Mouse (Mus musculus) forelimb bud, embryonic 11.5 days (tissue): ENCODE data around the gene Tmem95.

Source experiments
- DNase-seq: peaks from one replicate; pipeline ENCODE4 v3.0.0-alpha.2; 2012; ENCODE audit warnings: low read depth, low spot score

Gene Tmem95

DNA sequence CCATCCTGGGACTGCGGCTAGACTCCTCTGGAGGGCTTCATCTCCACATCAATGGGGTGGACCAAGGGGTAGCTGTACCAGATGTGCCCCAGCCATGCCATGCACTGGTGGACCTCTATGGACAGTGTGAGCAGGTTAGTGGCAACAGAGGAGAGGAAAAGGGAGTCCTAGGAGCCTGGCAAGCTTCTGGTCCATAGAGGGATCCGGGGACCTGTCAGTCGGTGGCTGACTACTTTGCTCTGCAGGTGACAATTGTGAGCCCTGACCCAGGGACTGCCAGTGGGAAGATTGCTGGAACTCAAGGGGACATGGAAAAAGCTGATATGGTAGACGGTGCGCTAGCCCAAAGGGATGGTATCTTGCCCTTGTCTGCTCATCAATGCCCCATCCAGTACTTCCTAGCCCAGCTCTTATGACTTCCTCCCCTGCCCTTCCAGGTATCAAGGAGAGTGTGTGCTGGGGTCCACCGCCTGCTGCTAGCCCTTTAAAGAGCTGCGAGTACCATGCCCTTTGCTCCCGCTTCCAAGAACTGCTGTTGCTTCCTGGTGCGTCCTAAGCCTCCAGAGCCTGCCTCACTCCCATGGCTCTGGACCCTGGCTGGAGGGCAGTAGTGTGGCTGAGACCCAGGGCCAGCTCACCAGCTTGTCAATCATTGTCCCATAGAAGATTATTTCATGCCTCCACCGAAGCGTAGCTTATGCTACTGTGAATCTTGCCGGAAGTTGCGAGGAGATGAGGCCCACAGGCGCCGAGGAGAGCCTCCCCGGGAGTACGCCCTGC is 33.2 kb upstream of the Tmem95 start:
- DNase-seq: no peak

DNA sequence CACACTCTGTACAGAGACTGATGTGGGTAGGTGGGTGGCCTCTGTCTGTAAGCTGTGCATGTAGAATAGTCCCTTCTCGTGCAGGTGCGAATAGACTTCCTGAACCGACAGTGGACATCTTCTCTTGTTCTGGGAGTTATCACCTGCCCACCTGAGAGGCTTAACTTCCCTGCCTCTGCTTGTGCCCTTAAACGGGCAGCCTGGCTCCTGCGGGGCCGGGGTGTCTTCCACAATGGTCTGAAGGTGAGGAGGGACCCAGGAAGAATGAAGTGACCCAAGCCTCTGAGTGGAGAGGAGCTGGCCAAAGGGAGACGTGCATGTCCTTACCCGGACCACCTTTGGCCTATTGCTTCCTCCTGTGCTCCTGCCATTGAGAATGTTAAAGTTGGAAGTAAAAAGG is 32.4 kb upstream of the Tmem95 start:
- DNase-seq: no peak

- DNase-seq: no peak
These were observed 31.4 kb upstream of the Tmem95 start for GRCm38 (mm10) chr11:69909174-69909573.

DNA sequence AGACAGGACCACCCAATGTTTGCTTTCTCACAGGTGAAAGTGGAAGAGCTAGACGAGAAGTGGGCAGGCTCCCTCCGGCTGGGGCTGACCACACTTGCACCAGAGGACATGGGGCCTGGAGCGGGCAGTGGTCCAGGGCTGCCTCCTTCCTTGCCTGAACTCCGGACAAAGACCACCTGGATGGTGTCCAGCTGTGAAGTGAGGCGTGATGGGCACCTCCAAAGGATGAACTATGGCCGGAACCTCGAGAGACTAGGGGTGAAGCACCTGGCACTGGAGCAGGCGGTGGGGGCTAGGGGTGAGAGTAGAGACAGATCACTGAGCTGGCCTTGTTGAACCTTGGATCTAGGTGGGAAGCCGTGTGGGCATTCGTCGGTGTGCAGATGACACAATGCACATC is 30.8 kb upstream of the Tmem95 start:
- no peak for DNase-seq

GRCm38 (mm10) chr11:69904311-69904710 is 26.5 kb upstream of the Tmem95 start:
- DNase-seq: no peak

DNA sequence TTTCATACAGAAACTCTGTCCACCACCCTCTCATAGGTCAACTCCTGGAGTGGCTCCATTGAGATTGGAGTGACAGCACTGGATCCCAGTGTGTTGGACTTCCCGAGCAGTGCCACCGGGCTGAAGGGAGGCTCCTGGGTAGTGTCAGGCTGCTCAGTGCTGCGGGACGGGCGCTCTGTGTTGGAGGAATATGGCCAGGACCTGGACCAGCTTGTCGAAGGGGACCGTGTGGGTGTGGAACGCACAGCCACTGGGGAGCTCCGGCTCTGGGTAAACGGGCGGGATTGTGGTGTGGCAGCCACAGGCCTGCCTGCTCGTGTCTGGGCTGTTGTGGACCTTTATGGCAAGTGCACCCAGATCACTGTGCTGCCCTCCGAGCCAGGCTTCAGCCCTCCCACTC is 25.2 kb upstream of the Tmem95 start:
- DNase-seq: no peak

DNA sequence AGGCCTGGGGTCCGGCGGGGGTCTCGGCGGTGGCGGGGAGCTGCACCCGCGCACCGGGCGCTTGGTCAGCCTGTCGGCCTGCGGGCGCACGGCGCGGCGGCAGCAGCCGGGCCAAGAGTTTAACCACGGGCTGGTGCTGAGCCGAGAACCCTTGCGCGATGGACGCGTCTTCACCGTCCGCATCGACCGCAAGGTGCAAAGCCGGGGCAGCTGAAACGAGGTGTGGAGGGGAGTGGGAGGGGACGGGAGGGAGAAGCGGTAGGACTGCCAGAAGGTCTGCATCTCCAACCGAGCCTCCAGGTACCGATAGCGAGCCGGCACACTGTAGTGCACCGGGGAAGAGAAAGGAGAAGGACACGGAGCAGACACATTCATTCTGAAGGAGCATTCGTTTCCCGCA is 24.2 kb upstream of the Tmem95 start:
- DNase-seq: no peak

GRCm38 (mm10) chr11:69901406-69901846 is 23.6 kb upstream of the Tmem95 start:
- peak; percentile 99 for DNase-seq

- DNase-seq: peak; percentile 97
These were observed 22.9 kb upstream of the Tmem95 start, which contains the start of the genes 2810408A11Rik and Neurl4 for GRCm38 (mm10) chr11:69900471-69901405. Gene 2810408A11Rik (minus strand): TSS chr11:69900987. Gene Neurl4 (plus strand): TSS chr11:69901072.

DNA sequence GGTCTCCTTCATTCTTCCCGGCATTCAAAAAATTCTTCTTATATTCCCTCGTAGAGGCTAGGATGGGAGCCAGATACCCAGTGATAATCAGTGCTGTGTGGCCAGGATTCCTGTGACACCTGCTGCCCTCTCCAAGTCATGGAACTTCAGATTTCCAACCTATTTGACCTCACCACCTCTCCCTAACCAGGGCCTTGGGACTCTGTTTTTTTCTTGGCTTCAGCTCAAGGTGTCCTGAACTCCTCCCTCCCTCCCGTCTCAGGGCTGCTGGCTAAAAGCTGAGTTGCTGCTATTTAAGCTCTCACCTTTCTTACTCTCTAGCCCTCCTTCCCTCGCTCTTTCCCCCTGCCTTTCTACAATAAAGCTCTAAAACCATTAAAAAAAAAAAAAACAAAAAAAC is 22.1 kb upstream of the Tmem95 start:
- no peak for DNase-seq

DNA sequence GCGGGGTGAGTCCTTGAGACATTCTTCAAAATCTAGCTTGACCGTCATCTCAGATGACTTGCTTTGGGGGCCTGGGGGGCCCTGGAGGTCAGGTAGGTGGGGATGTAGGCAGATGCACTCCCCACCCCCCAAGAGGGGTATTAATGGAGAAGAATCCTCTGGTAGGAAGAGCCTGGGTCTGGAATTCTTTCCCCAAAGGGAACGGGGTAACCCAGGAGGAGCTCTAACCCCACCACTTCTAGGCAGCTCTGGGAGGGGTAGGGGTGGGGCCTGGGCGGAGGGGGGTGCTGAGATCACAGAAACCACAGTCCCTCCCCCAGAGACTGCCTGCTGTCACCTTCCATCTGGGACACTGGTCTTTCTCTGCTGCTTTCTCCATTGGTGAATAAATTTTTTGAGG is 17.5 kb upstream of the Tmem95 start, which contains the start of gene Acap1:
Acap1 (minus strand) TSS at position 249 of the 400 bp plus-strand sequence.
- DNase-seq: no peak

GRCm38 (mm10) chr11:69894671-69895070 is 16.9 kb upstream of the Tmem95 start:
- no peak for DNase-seq

DNA sequence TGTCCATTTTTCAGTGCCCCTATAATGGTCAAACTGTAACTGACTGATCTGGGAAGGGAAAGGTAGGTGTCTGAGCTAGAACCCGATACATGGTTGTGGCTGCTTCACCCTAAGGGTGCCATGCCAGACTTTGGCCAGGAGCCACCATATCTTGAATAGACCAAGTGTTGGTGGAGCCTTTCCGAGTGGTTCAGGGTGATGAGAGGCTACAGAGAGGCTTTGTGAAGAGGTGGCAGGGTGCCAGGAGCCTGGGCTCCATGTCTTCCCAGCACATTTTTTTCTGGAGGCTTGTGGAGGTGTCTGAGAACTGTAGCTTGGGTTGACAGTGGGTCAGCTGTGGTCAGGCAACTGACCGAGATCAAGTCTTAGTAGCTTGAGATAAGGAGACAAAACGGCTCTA is 13.7 kb upstream of the Tmem95 start:
- DNase-seq: no peak

GRCm38 (mm10) chr11:69886907-69887635 is 9.3 kb upstream of the Tmem95 start:
- DNase-seq: no peak

GRCm38 (mm10) chr11:69884663-69885062 is 6.8 kb upstream of the Tmem95 start:
- DNase-seq: no peak

GRCm38 (mm10) chr11:69884240-69884639 is 6.4 kb upstream of the Tmem95 start:
- no peak for DNase-seq

DNA sequence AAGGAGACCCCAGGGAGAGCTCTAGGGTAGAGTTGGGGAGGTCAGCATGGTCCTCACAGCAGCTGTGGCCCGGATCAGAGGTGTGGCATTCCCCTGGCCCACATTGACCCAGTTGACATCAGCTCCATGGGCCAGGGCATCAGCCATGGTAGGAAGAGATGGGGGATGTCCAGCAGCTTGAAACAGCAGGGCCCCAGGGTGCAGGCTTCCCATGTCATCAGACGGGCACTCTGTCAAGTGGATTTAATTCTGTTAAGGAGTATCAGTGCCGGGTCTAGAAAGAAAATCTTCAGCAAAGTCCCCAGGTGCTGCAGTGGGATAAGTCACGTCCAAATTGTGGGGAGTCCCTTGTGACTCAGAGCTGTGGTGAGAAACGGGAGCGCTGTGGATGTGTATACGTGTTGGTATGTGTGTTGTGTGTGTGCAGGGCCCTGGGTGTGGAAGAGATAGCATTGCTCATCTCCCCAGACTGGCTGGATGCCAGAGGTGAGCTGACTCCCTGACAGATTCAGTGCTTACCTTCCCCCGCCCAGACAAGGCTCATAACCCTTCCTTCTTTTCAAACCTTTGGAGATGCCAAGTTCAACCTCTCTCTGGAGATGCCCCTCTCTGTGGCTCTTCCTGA is 5.8 kb upstream of the Tmem95 start:
- DNase-seq: no peak

GRCm38 (mm10) chr11:69883066-69883465 is 5.2 kb upstream of the Tmem95 start:
- DNase-seq: no peak

DNA sequence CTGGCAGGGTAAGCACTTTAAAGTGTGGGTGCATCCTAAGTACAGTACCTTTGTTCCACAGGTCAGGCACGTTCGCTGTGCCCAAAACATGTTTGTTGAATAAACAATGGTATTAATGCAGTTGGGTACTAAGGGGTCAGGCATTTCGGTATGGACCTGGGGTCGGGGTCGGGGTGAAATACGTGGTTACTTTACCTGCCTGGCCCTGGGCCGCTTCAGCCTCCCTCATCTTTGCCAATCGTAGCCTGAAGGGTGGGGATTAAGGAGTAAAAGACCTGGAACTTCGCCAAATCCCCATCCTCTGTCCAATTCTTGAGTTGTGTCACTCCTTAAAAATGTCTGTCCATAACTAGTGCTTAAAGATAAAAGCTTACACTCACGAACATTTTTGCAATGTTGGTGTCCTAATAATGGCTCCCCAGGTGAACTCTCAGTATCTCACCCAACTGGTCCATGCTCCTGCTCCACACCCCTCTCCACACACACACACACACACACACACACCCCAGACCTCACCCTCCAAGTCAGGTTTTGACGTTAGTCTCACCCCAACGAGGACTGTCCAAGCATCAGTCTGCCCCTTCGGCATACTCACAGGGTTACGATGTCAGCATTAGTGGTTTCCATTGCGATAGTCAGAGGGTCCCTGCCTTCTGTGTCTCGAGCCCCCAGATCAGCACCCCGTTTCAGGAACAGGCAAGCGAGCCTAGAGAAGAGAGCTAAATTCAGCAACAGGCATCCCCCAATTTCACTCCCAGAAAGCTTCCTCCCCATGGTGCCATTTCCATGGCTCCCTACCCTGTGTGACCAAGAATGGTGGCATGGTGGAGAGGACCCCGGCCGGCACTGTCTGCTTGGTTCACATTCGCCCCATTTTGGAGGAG is 4.2 kb upstream of the Tmem95 start:
- DNase-seq: no peak
